Mouse (Mus musculus) G1E (cell line): ENCODE measurements around the gene Hacl1. TPM values are rescaled to one million over a fixed set of nuclear protein-coding genes. Genes with fewer than 3 reads are reported as not detected.

ENCODE experiments used
- ATAC-seq: 2 replicates; pipeline ENCODE4 v1.8.0; 2016; ENCODE audit warnings: mild to moderate bottlenecking; ENCODE audit not compliant: insufficient number of reproducible peaks, poor library complexity, low FRiP score, severe bottlenecking; ENCODE audit errors: extremely low read depth
- DNase-seq: peaks from one replicate; pipeline ENCODE4 v3.0.0; 2012; ENCODE audit warnings: low spot score
- H3K27me3 ChIP-seq: 2 replicates; pipeline ENCODE4 v1.6.1; 2012; ENCODE audit warnings: mild to moderate bottlenecking, low read length, inconsistent platforms; ENCODE audit not compliant: insufficient read depth
- H3K36me3 ChIP-seq: replicated peaks from 2 replicates; pipeline ENCODE3; 2012; ENCODE audit warnings: mild to moderate bottlenecking, inconsistent platforms
- H3K4me1 ChIP-seq: 2 replicates; pipeline ENCODE4 v1.6.1; 2012; ENCODE audit warnings: low read depth, low read length, inconsistent platforms, mixed read lengths; ENCODE audit not compliant: insufficient read depth
- H3K4me3 ChIP-seq: 2 replicates; pipeline ENCODE4 v1.5.1; 2012; ENCODE audit warnings: low read depth, mild to moderate bottlenecking, inconsistent platforms, low read length, moderate library complexity, mixed read lengths
- H3K9me3 ChIP-seq: replicated peaks from 2 replicates; pipeline ENCODE4 v1.6.1; 2012; ENCODE audit warnings: inconsistent platforms
- CTCF ChIP-seq: IDR thresholded peaks from 2 replicates; pipeline ENCODE4 v1.5.1; 2012; ENCODE audit warnings: low read depth, low read length, inconsistent platforms, mixed read lengths
- GATA1 ChIP-seq: IDR thresholded peaks from 2 replicates; pipeline ENCODE4 v1.6.1; 2012; ENCODE audit warnings: borderline replicate concordance, low read length, inconsistent platforms, mixed read lengths
- GATA2 ChIP-seq: IDR thresholded peaks from 2 replicates; pipeline ENCODE4 v1.6.1; 2012; ENCODE audit warnings: low read depth, low read length, inconsistent platforms, borderline replicate concordance
- POLR2AphosphoS5 ChIP-seq: IDR thresholded peaks from 2 replicates; pipeline ENCODE4 v1.6.1; 2012; ENCODE audit warnings: low read depth, low read length, inconsistent platforms; ENCODE audit not compliant: insufficient replicate concordance
- TAL1 ChIP-seq: conservative IDR thresholded peaks from 2 replicates; pipeline ENCODE4 v1.6.1; 2012; ENCODE audit warnings: low read depth, low read length, inconsistent platforms, mixed read lengths
- polyA plus RNA-seq: library from polyadenylated mRNA; stranded (reverse); fragments of >175 nt; gene quantifications from 2 replicates; pipeline ENCODE4 v1.2.3, GENCODE M21; 2012
- total RNA-seq, 2 experiments: library from RNA; stranded (forward) in 1 of 2; stranded (reverse) in 1 of 2; fragments of 200-1000 nt in 1 of 2; fragments of >200 nt in 1 of 2; fragmentation: Nextera tagmentation in 1 of 2; gene quantifications; 2 replicates each; pipeline ENCODE4 v1.2.3; 2014 to 2017

The Hacl1 gene
- total and polyA plus RNA-seq, 3 experiments: 1.9 to 41.8 (median 34.3) TPM

DNA sequence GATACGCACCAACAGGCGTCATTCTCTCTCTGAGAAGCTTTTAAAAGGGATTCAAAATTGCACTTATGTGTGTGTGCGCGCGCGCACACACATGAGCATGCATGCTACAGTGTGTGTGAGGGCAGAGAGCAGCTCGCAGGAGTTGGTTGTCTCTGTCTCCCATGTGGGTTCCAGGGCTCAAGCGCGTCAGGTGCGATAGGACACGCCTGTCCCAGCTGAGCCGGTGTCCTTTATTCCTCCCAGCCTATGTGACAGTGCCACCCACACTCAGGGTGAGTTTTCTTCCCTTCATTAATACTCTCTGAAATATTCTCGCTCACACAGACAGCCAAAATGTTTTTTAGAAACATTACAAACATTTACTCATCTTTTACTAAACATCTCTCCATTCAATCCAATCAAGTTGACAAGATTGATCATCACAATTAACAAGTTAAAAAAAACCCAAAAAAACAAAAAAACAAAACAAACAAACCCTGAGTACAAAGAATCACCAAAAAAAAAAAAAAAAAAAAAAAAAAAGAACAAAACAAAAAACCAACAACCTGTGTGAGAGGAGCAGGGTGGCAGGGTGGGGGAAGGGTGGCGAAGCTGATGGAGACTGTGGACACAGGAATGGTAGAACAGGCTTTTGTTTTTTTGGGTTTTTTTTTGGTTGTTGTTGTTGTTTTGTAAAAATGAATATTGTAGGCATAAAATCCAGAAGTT lies 39.0 kb downstream of the Hacl1 start:
- no peak overlapping the region for H3K4me3 ChIP-seq
- H3K4me1 ChIP-seq: 0 out of 2 replicates have a peak, but pooled peaks cover 5% of the 10 kb centered on the region
- DNase-seq (no peak), ATAC-seq (no peak)
- peaks cover 9% of the 10 kb centered on the region; the same call in 1 of the 2 replicates for H3K27me3 ChIP-seq
- no peaks in the 10 kb centered on the region for H3K36me3 ChIP-seq
- TF ChIP-seq GATA2 (no peak), POLR2AphosphoS5 (no peak), TAL1 (no peak), CTCF (no peak), GATA1 (no peak)
- no peaks in the 10 kb centered on the region for H3K9me3 ChIP-seq

GRCm38 (mm10) chr14:31597446-31597845 lies 43.6 kb downstream of the Hacl1 start:
- no peaks in the 10 kb centered on the region for H3K4me1 ChIP-seq
- ATAC-seq: no peak
- no peaks in the 10 kb centered on the region for H3K9me3 ChIP-seq
- no peak for DNase-seq
- H3K27me3 ChIP-seq: peaks cover 9% of the 10 kb centered on the region; the same call in 1 of the 2 replicates
- H3K36me3 ChIP-seq: no peaks in the 10 kb centered on the region
- H3K4me3 ChIP-seq: no peak overlapping the region
- no peak for TF ChIP-seq CTCF
- TF ChIP-seq GATA1: no peak
- TF ChIP-seq POLR2AphosphoS5: no peak
- TF ChIP-seq TAL1: no peak
- TF ChIP-seq GATA2: no peak

- TF ChIP-seq GATA2 (no peak), TAL1 (no peak), GATA1 (no peak)
- Histone ChIP-seq H3K9me3 (no peaks in the 10 kb centered on the region), H3K4me3 (no peak overlapping the region), H3K36me3 (no peaks in the 10 kb centered on the region), H3K4me1 (no peaks in the 10 kb centered on the region), H3K27me3 (peaks cover 6% of the 10 kb centered on the region; the same call in 1 of the 2 replicates)
- DNase-seq: no peak
- no peak for ATAC-seq
Observed at GRCm38 (mm10) chr14:31596408-31596807, 44.7 kb downstream of the Hacl1 start.

GRCm38 (mm10) chr14:31594693-31595092 lies 46.4 kb downstream of the Hacl1 start:
- Histone ChIP-seq H3K9me3 (no peaks in the 10 kb centered on the region), H3K4me3 (no peak overlapping the region), H3K4me1 (no peaks in the 10 kb centered on the region), H3K27me3 (peaks cover 5% of the 10 kb centered on the region; the same call in 1 of the 2 replicates), H3K36me3 (no peaks in the 10 kb centered on the region)
- DNase-seq (no peak), ATAC-seq (no peak)
- TF ChIP-seq POLR2AphosphoS5: no peak
- no peak for TF ChIP-seq CTCF
- TF ChIP-seq GATA1: no peak
- TF ChIP-seq GATA2: no peak
- TF ChIP-seq TAL1: no peak

GRCm38 (mm10) chr14:31593036-31593435 lies 48.0 kb downstream of the Hacl1 start:
- TF ChIP-seq GATA2 (no peak), TAL1 (no peak), GATA1 (no peak), POLR2AphosphoS5 (no peak), CTCF (no peak)
- no peaks in the 10 kb centered on the region for H3K9me3 ChIP-seq
- ATAC-seq: no peak
- no peaks in the 10 kb centered on the region for H3K4me1 ChIP-seq
- H3K4me3 ChIP-seq: no peak overlapping the region
- peaks cover 7% of the 10 kb centered on the region; the same call in 1 of the 2 replicates for H3K27me3 ChIP-seq
- no peak for DNase-seq
- H3K36me3 ChIP-seq: no peaks in the 10 kb centered on the region

GRCm38 (mm10) chr14:31591243-31591642 lies 49.8 kb downstream of the Hacl1 start, which contains the start of gene Colq:
TSS of gene Colq (minus strand) at chr14:31591343.
- DNase-seq (no peak), ATAC-seq (no peak)
- Histone ChIP-seq H3K36me3 (no peaks in the 10 kb centered on the region), H3K27me3 (peaks cover 9% of the 10 kb centered on the region; the same call in 1 of the 2 replicates), H3K9me3 (no peaks in the 10 kb centered on the region), H3K4me1 (no peaks in the 10 kb centered on the region), H3K4me3 (no peak within 1 kb of the TSS)
- TF ChIP-seq GATA2 (no peak), POLR2AphosphoS5 (no peak), CTCF (no peak), GATA1 (no peak), TAL1 (no peak)
